Mouse (Mus musculus) liver, postnatal 0 days (tissue): ENCODE measurements around the gene Cdk7.
A peak's percentile ranks its signal among the peaks of the same experiment; 100 is the strongest.

ENCODE experiments used
- CTCF ChIP-seq: sonication (generic); IDR thresholded peaks from 2 replicates; pipeline ENCODE4 v1.5.1; 2016; ENCODE audit warnings: antibody characterized with exemption, low read depth
- EP300 ChIP-seq: IDR thresholded peaks from 2 replicates; pipeline ENCODE4 v1.6.1; 2016; ENCODE audit warnings: antibody characterized with exemption, low read depth, mild to moderate bottlenecking

GRCm38 (mm10) chr13:100703468-100703867, 27.3 kb downstream of the Cdk7 start:
- TF ChIP-seq CTCF = peak; percentile 36; the same call in 1 of the 2 replicates
- TF ChIP-seq EP300 = no peak
